Mouse (Mus musculus) heart, embryonic 11.5 days (tissue): ENCODE measurements at regions not wholly inside any gene's neighbourhood (a gene's known extent, or its start where the extent isn't known, plus 50 kb on each side); places are given as distances from the start of the nearest gene placed in this dataset.

Experiments used
- ATAC-seq: fragments of 200-750 bp; cut with Nextera tagmentation; replicated peaks from 2 replicates; pipeline ENCODE4 v1.8.0; 2017; ENCODE audit warnings: moderate library complexity; ENCODE audit not compliant: insufficient number of reproducible peaks, low FRiP score, low TSS enrichment
- H3K27ac ChIP-seq: fragments of 300-500 bp; sonication (generic); 2 replicates; pipeline ENCODE4 v1.5.1; 2014; ENCODE audit warnings: mild to moderate bottlenecking, low read depth, low read length
- H3K27me3 ChIP-seq: fragments of 300-500 bp; sonication (generic); 2 replicates; pipeline ENCODE4 v1.6.1; 2014; ENCODE audit warnings: mild to moderate bottlenecking, low read length, mixed read lengths; ENCODE audit not compliant: control insufficient read depth, insufficient read depth
- H3K36me3 ChIP-seq: fragments of 300-500 bp; sonication (generic); 2 replicates; pipeline ENCODE4 v1.6.1; 2014; ENCODE audit warnings: mild to moderate bottlenecking, low read length, moderate library complexity, mixed read lengths; ENCODE audit not compliant: control insufficient read depth, insufficient read depth
- H3K4me1 ChIP-seq: fragments of 300-500 bp; sonication (generic); 2 replicates; pipeline ENCODE4 v1.6.1; 2014; ENCODE audit warnings: low read length; ENCODE audit not compliant: control insufficient read depth, insufficient read depth
- H3K4me2 ChIP-seq: fragments of 300-500 bp; sonication (generic); 2 replicates; pipeline ENCODE4 v1.6.1; 2014; ENCODE audit warnings: mild to moderate bottlenecking, moderate library complexity
- H3K4me3 ChIP-seq: fragments of 300-500 bp; sonication (generic); 2 replicates; pipeline ENCODE4 v1.5.1; 2014; ENCODE audit warnings: low read depth, low read length
- H3K9ac ChIP-seq: fragments of 300-500 bp; sonication (generic); 2 replicates; pipeline ENCODE4 v1.6.1; 2014; ENCODE audit warnings: mild to moderate bottlenecking, low read depth, low read length, moderate library complexity
- H3K9me3 ChIP-seq: fragments of 300-500 bp; sonication (generic); replicated peaks from 2 replicates; pipeline ENCODE4 v1.6.1; 2016; ENCODE audit warnings: low read length; ENCODE audit not compliant: control insufficient read depth
- WGBS: fragments of 180-500 bp; shearing (Covaris S2); extraction: QIAGEN DNeasy Blood & Tissue Kit; methylation state at CpG from one replicate; pipeline ENCODE4 v1.1.7; 2014; ENCODE audit not compliant: insufficient replicate concordance; 5-methylcytosine and 5-hydroxymethylcytosine counted together

GRCm38 (mm10) chr2:39420696-39421095, 194.4 kb upstream of the Ppp6c start:
- Histone ChIP-seq H3K36me3 (no peaks in the 10 kb centered on the region), H3K4me2 (no peak overlapping the region), H3K4me3 (no peak overlapping the region), H3K27me3 (no peaks in the 10 kb centered on the region), H3K9ac (no peak overlapping the region), H3K9me3 (no peaks in the 10 kb centered on the region), H3K4me1 (no peaks in the 10 kb centered on the region), H3K27ac (no peak overlapping the region)
- ATAC-seq = no peak
- 87% methylated on average over 24 of the region's 25 CpGs for WGBS

GRCm38 (mm10) chr2:39400336-39400735, 174.1 kb upstream of the Ppp6c start:
- Histone ChIP-seq H3K4me2 (no peak overlapping the region), H3K27me3 (no peaks in the 10 kb centered on the region), H3K27ac (no peak overlapping the region), H3K9ac (no peak overlapping the region), H3K4me3 (no peak overlapping the region), H3K9me3 (no peaks in the 10 kb centered on the region), H3K36me3 (no peaks in the 10 kb centered on the region), H3K4me1 (no peaks in the 10 kb centered on the region)
- no peak for ATAC-seq
- 55% methylated on average over 2 of the region's 2 CpGs for WGBS

GRCm38 (mm10) chr2:39399523-39399922, 173.3 kb upstream of the Ppp6c start:
- H3K4me1 ChIP-seq = no peaks in the 10 kb centered on the region
- H3K9me3 ChIP-seq = no peaks in the 10 kb centered on the region
- no peak overlapping the region for H3K27ac ChIP-seq
- H3K27me3 ChIP-seq = no peaks in the 10 kb centered on the region
- 57% methylated on average over 2 of the region's 2 CpGs for WGBS
- H3K4me3 ChIP-seq = no peak overlapping the region
- ATAC-seq = no peak
- no peaks in the 10 kb centered on the region for H3K36me3 ChIP-seq
- H3K4me2 ChIP-seq = no peak overlapping the region
- H3K9ac ChIP-seq = no peak overlapping the region

GRCm38 (mm10) chr2:39394643-39395042, 168.4 kb upstream of the Ppp6c start:
- 61% methylated on average over 3 of the region's 3 CpGs for WGBS

GRCm38 (mm10) chr2:39377264-39377663, 151.0 kb upstream of the Ppp6c start:
- WGBS = 76% methylated on average over 3 of the region's 3 CpGs
- no peaks in the 10 kb centered on the region for H3K27me3 ChIP-seq
- no peaks in the 10 kb centered on the region for H3K36me3 ChIP-seq
- no peak overlapping the region for H3K9ac ChIP-seq
- H3K9me3 ChIP-seq = no peaks in the 10 kb centered on the region
- H3K4me2 ChIP-seq = no peak overlapping the region
- ATAC-seq = no peak
- no peak overlapping the region for H3K4me3 ChIP-seq
- H3K27ac ChIP-seq = no peak overlapping the region
- H3K4me1 ChIP-seq = no peaks in the 10 kb centered on the region

More at GRCm38 (mm10) chr2:39394643-39395042, 168.4 kb upstream of the Ppp6c start:
- no peak for ATAC-seq
- H3K4me1 ChIP-seq = no peaks in the 10 kb centered on the region
- no peaks in the 10 kb centered on the region for H3K36me3 ChIP-seq
- no peak overlapping the region for H3K27ac ChIP-seq
- no peak overlapping the region for H3K9ac ChIP-seq
- no peaks in the 10 kb centered on the region for H3K9me3 ChIP-seq
- no peak overlapping the region for H3K4me2 ChIP-seq
- no peak overlapping the region for H3K4me3 ChIP-seq
- H3K27me3 ChIP-seq = no peaks in the 10 kb centered on the region

- no peak overlapping the region for H3K9ac ChIP-seq
- H3K9me3 ChIP-seq = no peaks in the 10 kb centered on the region
- 14% methylated on average over 7 of the region's 7 CpGs for WGBS
- H3K4me3 ChIP-seq = no peak overlapping the region
- ATAC-seq = peak; percentile 71; the same call in 1 of the 2 replicates
- no peaks in the 10 kb centered on the region for H3K27me3 ChIP-seq
- no peaks in the 10 kb centered on the region for H3K4me1 ChIP-seq
- H3K4me2 ChIP-seq = no peak overlapping the region
- no peaks in the 10 kb centered on the region for H3K36me3 ChIP-seq
- H3K27ac ChIP-seq = no peak overlapping the region
Observed at GRCm38 (mm10) chr2:39373068-39373779, 147.0 kb upstream of the Ppp6c start.

GRCm38 (mm10) chr2:39344207-39344606, 118.0 kb upstream of the Ppp6c start:
- no peak for ATAC-seq
- no peaks in the 10 kb centered on the region for H3K9me3 ChIP-seq
- no peaks in the 10 kb centered on the region for H3K27me3 ChIP-seq
- no peaks in the 10 kb centered on the region for H3K36me3 ChIP-seq
- no peak overlapping the region for H3K4me3 ChIP-seq
- WGBS = 77% methylated on average over 3 of the region's 3 CpGs
- H3K27ac ChIP-seq = no peak overlapping the region
- no peak overlapping the region for H3K4me2 ChIP-seq
- H3K4me1 ChIP-seq = no peaks in the 10 kb centered on the region
- no peak overlapping the region for H3K9ac ChIP-seq

- no peak for ATAC-seq
- Histone ChIP-seq H3K9me3 (no peaks in the 10 kb centered on the region), H3K4me1 (no peaks in the 10 kb centered on the region), H3K36me3 (no peaks in the 10 kb centered on the region), H3K27ac (no peak overlapping the region), H3K9ac (no peak overlapping the region), H3K4me2 (no peak overlapping the region), H3K4me3 (no peak overlapping the region), H3K27me3 (no peaks in the 10 kb centered on the region)
- WGBS = 58% methylated on average over 3 of the region's 3 CpGs
Observed at GRCm38 (mm10) chr2:39340406-39340805, 114.2 kb upstream of the Ppp6c start.
